Mouse (Mus musculus) midbrain, embryonic 12.5 days (tissue): ENCODE measurements around the gene Cbln3. TPM values are rescaled to one million over a fixed set of nuclear protein-coding genes. Genes with fewer than 3 reads are reported as not detected.

Experiments used
- ATAC-seq: fragments of 200-750 bp; cut with Nextera tagmentation; 2 replicates; pipeline ENCODE4 v1.8.0; 2017; ENCODE audit warnings: low read depth, moderate TSS enrichment, moderate library complexity; ENCODE audit not compliant: low FRiP score
- H3K27ac ChIP-seq: fragments of 300-500 bp; sonication (generic); replicated peaks from 2 replicates; pipeline ENCODE4 v1.5.1; 2016; ENCODE audit warnings: mild to moderate bottlenecking
- H3K27me3 ChIP-seq: fragments of 300-500 bp; sonication (generic); 2 replicates; pipeline ENCODE4 v1.6.1; 2016; ENCODE audit warnings: mild to moderate bottlenecking
- H3K36me3 ChIP-seq: fragments of 300-500 bp; sonication (generic); 2 replicates; pipeline ENCODE4 v1.6.1; 2016
- H3K4me1 ChIP-seq: fragments of 300-500 bp; sonication (generic); 2 replicates; pipeline ENCODE4 v1.6.1; 2016
- H3K4me2 ChIP-seq: fragments of 300-500 bp; sonication (generic); replicated peaks from 2 replicates; pipeline ENCODE4 v1.6.1; 2016; ENCODE audit warnings: mild to moderate bottlenecking, moderate library complexity
- H3K4me3 ChIP-seq: fragments of 300-500 bp; sonication (generic); 2 replicates; pipeline ENCODE4 v1.5.1; 2016; ENCODE audit warnings: mild to moderate bottlenecking
- H3K9ac ChIP-seq: fragments of 300-500 bp; sonication (generic); replicated peaks from 2 replicates; pipeline ENCODE4 v1.6.1; 2016; ENCODE audit warnings: mild to moderate bottlenecking, moderate library complexity
- H3K9me3 ChIP-seq: fragments of 300-500 bp; sonication (generic); 2 replicates; pipeline ENCODE4 v1.6.1; 2016; ENCODE audit warnings: mild to moderate bottlenecking
- WGBS: fragments of 180-500 bp; shearing (Covaris S2); methylation state at CpG from one replicate; pipeline ENCODE4 v1.1.7; 2016; 5-methylcytosine and 5-hydroxymethylcytosine counted together
- polyA plus RNA-seq: library from polyadenylated mRNA; unstranded; fragments of >200 nt; fragmentation: Nextera tagmentation; extraction: Ambion mirVana; gene quantifications from 2 replicates; pipeline ENCODE4 v1.2.1, GENCODE M21; 2016

The Cbln3 gene
- polyA plus RNA-seq, 1 experiment from 2014 or later: 0.15 TPM

DNA sequence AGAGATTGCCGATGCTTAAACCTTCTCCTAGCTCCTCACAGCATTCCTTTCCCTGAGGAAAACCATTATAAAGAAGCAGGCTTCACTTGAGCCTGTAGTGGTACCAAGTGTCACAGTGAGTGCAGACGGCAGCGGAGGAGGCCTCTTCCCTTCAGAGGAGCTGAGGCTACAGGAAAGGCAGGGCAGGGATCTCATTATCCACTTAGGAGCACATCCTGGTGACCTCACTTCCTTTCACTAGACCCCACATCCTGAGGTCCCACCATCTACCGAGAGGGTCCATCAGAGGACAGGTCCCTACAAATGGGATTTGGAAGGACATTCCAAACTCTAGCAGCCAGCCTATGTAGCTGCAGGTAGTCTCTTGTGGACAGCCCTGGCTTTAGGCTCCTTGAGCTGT lies 26.6 kb downstream of the Cbln3 start:
- 72% methylated on average over 4 of the region's 4 CpGs for WGBS
- Histone ChIP-seq H3K9ac (no peak overlapping the region), H3K4me1 (peaks cover 63% of the 10 kb centered on the region)

DNA sequence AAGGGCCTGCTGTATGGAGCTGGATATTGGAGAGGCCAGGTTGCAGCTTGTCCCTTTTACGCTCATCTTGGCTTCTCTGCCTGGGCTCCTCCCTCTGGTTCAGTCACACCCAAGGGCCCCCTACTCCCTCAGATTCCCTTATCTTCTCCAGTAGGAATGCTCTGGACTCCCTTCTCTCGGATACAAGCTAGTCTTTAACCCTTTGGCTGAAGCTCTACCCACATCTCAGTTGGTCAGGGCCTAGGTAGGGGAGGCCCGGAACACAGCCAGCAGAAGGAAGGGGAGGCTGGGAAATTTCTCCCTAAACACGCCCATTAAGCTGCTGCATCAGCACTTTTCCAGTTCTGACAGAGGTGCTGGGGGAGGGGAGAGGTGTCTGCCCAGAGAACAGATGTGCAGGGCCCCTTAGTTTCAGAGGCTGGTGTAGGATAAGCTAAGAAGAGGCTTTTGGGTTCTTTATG lies 29.1 kb downstream of the Cbln3 start:
- ATAC-seq: peak; percentile 0; the same call in 1 of the 2 replicates
- H3K27me3 ChIP-seq: no peaks in the 10 kb centered on the region
- peak overlapping the region; percentile 89 for H3K27ac ChIP-seq
- WGBS: 1% methylated on average over 4 of the region's 4 CpGs
- peak overlapping the region; percentile 62 for H3K4me3 ChIP-seq
- peak overlapping the region; percentile 80 for H3K9ac ChIP-seq
- H3K36me3 ChIP-seq: peaks cover 9% of the 10 kb centered on the region; the same call in 1 of the 2 replicates
- peaks cover 55% of the 10 kb centered on the region for H3K4me1 ChIP-seq
- H3K4me2 ChIP-seq: peak overlapping the region; percentile 85
- H3K9me3 ChIP-seq: no peaks in the 10 kb centered on the region

More for the DNA sequence above, 26.6 kb downstream of the Cbln3 start:
- Histone ChIP-seq H3K4me2 (no peak overlapping the region), H3K36me3 (peaks cover 14% of the 10 kb centered on the region; the same call in 1 of the 2 replicates), H3K9me3 (no peaks in the 10 kb centered on the region), H3K27me3 (no peaks in the 10 kb centered on the region), H3K4me3 (no peak overlapping the region), H3K27ac (no peak overlapping the region)
- no peak for ATAC-seq

DNA sequence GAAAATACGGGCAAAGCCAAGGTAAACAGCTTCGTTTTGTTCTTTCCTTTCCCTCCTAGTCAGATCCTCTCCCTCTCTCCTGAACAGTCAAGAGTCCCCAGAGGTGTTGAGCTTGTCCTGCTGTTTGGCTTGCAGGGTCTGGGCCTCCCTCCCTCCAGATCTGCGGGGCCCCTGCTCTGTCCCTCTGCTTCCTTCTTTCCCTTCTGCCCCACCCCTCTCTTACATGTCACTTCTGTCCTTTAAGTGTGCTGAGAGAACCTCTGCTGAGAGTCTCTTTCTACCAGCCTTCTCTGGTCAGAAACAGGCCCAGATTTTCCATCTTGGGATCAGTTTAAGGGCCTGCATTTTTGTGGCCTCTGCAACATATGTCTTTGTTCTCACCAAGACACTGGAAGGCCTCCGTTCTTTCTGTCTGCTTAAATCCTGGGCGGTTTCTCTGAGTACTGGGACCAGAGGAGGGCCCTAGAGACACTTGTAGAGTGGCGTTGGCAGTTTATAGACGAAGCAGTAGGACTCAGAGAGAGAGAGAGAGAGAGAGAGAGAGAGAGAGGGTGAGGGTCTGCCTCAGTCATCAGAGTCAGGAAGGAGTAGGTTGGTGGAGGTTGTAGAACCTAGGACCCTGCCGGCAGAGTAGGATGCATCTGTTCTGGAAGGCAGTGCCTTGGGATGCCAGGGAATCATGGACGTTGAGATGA lies 29.6 kb downstream of the Cbln3 start:
- peak overlapping the region; percentile 80 for H3K9ac ChIP-seq
- H3K27ac ChIP-seq: peak overlapping the region; percentile 89
- H3K27me3 ChIP-seq: no peaks in the 10 kb centered on the region
- H3K9me3 ChIP-seq: no peaks in the 10 kb centered on the region
- WGBS: 0% methylated on average over 9 of the region's 9 CpGs
- ATAC-seq: peak; percentile 27; the same call in 1 of the 2 replicates
- peak overlapping the region; percentile 85 for H3K4me2 ChIP-seq
- peaks cover 55% of the 10 kb centered on the region for H3K4me1 ChIP-seq
- peak overlapping the region; percentile 62 for H3K4me3 ChIP-seq
- peaks cover 9% of the 10 kb centered on the region; the same call in 1 of the 2 replicates for H3K36me3 ChIP-seq

GRCm38 (mm10) chr14:55853621-55854285 lies 30.4 kb downstream of the Cbln3 start, which contains the start of gene Nynrin:
TSS of gene Nynrin (plus strand) at chr14:55854010.
- peak; percentile 87 for ATAC-seq
- peak within 1 kb of the TSS; percentile 89 for H3K27ac ChIP-seq
- H3K9ac ChIP-seq: peak within 1 kb of the TSS; percentile 80
- H3K36me3 ChIP-seq: 0 out of 2 replicates have a peak, but pooled peaks cover 4% of the 10 kb centered on the region
- peak within 1 kb of the TSS; percentile 62 for H3K4me3 ChIP-seq
- 1% methylated on average over 28 of the region's 33 CpGs for WGBS
- H3K4me2 ChIP-seq: peak within 1 kb of the TSS; percentile 85
- H3K9me3 ChIP-seq: no peaks in the 10 kb centered on the region
- H3K4me1 ChIP-seq: peaks cover 55% of the 10 kb centered on the region
- no peaks in the 10 kb centered on the region for H3K27me3 ChIP-seq

GRCm38 (mm10) chr14:55852646-55853551 lies 31.3 kb downstream of the Cbln3 start:
- peak overlapping the region; percentile 89 for H3K27ac ChIP-seq
- H3K4me2 ChIP-seq: peak overlapping the region; percentile 85
- H3K4me3 ChIP-seq: peak overlapping the region; percentile 62
- ATAC-seq: peak; percentile 64
- H3K36me3 ChIP-seq: no peaks in the 10 kb centered on the region
- no peaks in the 10 kb centered on the region for H3K27me3 ChIP-seq
- peaks cover 51% of the 10 kb centered on the region for H3K4me1 ChIP-seq
- peak overlapping the region; percentile 80; the same call in 1 of the 2 replicates for H3K9ac ChIP-seq
- WGBS: 4% methylated on average over 11 of the region's 11 CpGs
- no peaks in the 10 kb centered on the region for H3K9me3 ChIP-seq

DNA sequence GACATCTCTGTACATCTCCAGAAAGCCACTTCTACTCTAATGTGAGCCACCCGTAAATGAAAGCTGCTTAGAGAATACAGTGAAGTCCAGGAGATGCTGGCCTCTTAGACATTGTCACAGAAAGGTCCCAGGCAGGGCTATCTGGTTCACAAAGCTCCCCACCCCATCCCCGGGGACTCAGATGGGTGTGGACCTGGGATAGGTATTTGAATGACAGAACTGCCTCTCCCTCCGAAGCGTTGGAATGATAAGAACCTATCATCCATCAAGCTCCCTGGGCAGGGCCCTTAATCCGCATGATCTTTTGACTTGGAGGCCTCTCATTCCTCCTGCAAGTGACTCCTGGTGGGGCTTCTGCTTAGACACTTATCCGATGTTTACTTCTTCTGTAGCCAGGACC lies 33.3 kb downstream of the Cbln3 start:
- H3K9ac ChIP-seq: no peak overlapping the region
- H3K27ac ChIP-seq: no peak overlapping the region
- peaks cover 33% of the 10 kb centered on the region for H3K4me1 ChIP-seq
- H3K27me3 ChIP-seq: no peaks in the 10 kb centered on the region
- H3K4me3 ChIP-seq: no peak overlapping the region
- no peak overlapping the region for H3K4me2 ChIP-seq
- 67% methylated on average over 6 of the region's 6 CpGs for WGBS
- ATAC-seq: no peak
- H3K9me3 ChIP-seq: no peaks in the 10 kb centered on the region
- no peaks in the 10 kb centered on the region for H3K36me3 ChIP-seq

GRCm38 (mm10) chr14:55845506-55846294 lies 38.5 kb downstream of the Cbln3 start:
- 85% methylated on average over 9 of the region's 9 CpGs for WGBS

GRCm38 (mm10) chr14:55842794-55843193 lies 41.4 kb downstream of the Cbln3 start:
- Histone ChIP-seq H3K9me3 (no peaks in the 10 kb centered on the region), H3K27ac (no peak overlapping the region), H3K4me2 (no peak overlapping the region), H3K36me3 (no peaks in the 10 kb centered on the region), H3K4me1 (no peaks in the 10 kb centered on the region; the same call in 1 of the 2 replicates), H3K27me3 (no peaks in the 10 kb centered on the region), H3K4me3 (no peak overlapping the region), H3K9ac (no peak overlapping the region)
- ATAC-seq: no peak
- 76% methylated on average over 4 of the region's 4 CpGs for WGBS

More at GRCm38 (mm10) chr14:55845506-55846294, 38.5 kb downstream of the Cbln3 start:
- Histone ChIP-seq H3K4me3 (no peak overlapping the region), H3K9ac (no peak overlapping the region), H3K27ac (no peak overlapping the region), H3K4me2 (no peak overlapping the region), H3K27me3 (no peaks in the 10 kb centered on the region), H3K4me1 (no peaks in the 10 kb centered on the region), H3K9me3 (no peaks in the 10 kb centered on the region), H3K36me3 (no peaks in the 10 kb centered on the region)
- ATAC-seq: no peak

GRCm38 (mm10) chr14:55840853-55841366 lies 43.3 kb downstream of the Cbln3 start:
- 57% methylated on average over 4 of the region's 4 CpGs for WGBS
- no peak overlapping the region for H3K9ac ChIP-seq
- ATAC-seq: no peak
- no peak overlapping the region for H3K27ac ChIP-seq
- H3K4me2 ChIP-seq: no peak overlapping the region
- no peaks in the 10 kb centered on the region for H3K36me3 ChIP-seq
- no peak overlapping the region for H3K4me3 ChIP-seq
- H3K9me3 ChIP-seq: no peaks in the 10 kb centered on the region
- no peaks in the 10 kb centered on the region for H3K27me3 ChIP-seq
- H3K4me1 ChIP-seq: no peaks in the 10 kb centered on the region; the same call in 1 of the 2 replicates

GRCm38 (mm10) chr14:55838740-55839139 lies 45.5 kb downstream of the Cbln3 start:
- Histone ChIP-seq H3K27ac (no peak overlapping the region), H3K9me3 (no peaks in the 10 kb centered on the region), H3K36me3 (no peaks in the 10 kb centered on the region), H3K27me3 (no peaks in the 10 kb centered on the region), H3K9ac (no peak overlapping the region), H3K4me3 (no peak overlapping the region), H3K4me1 (no peaks in the 10 kb centered on the region; the same call in 1 of the 2 replicates), H3K4me2 (no peak overlapping the region)
- 89% methylated on average over 4 of the region's 4 CpGs for WGBS
- no peak for ATAC-seq

- Histone ChIP-seq H3K4me1 (no peaks in the 10 kb centered on the region; the same call in 1 of the 2 replicates), H3K4me3 (no peak overlapping the region), H3K4me2 (no peak overlapping the region), H3K9me3 (no peaks in the 10 kb centered on the region), H3K27ac (no peak overlapping the region), H3K9ac (no peak overlapping the region), H3K27me3 (no peaks in the 10 kb centered on the region), H3K36me3 (no peaks in the 10 kb centered on the region)
- ATAC-seq: no peak
- 75% methylated on average over 5 of the region's 5 CpGs for WGBS
These were observed 45.9 kb downstream of the Cbln3 start for GRCm38 (mm10) chr14:55838312-55838711.
